Mouse (Mus musculus) ES-Bruce4 (cell line): ENCODE data around the gene Arid4a.

Source experiments
- CTCF ChIP-seq: IDR thresholded peaks from one replicate; pipeline ENCODE4 v1.8.1; 2011; ENCODE audit warnings: low read depth, low read length
- POLR2A ChIP-seq: IDR thresholded peaks from one replicate; pipeline ENCODE4 v1.8.1; 2011; ENCODE audit warnings: low read length; ENCODE audit not compliant: insufficient read depth

- TF ChIP-seq POLR2A (no peak), CTCF (no peak)
Observed at GRCm38 (mm10) chr12:71113675-71114288, 98.0 kb downstream of the Arid4a start.
